Mouse (Mus musculus) cerebellum, adult 18-20 months (tissue): ENCODE data around the gene Cftr.

ENCODE experiments used
- DNase-seq, 2 experiments: peaks; one replicate each; pipeline ENCODE4 v3.0.0; 2021

Gene Cftr

GRCm38 (mm10) chr6:18322950-18323349 is 152.5 kb downstream of the Cftr start:
- DNase-seq, result no peak

DNA sequence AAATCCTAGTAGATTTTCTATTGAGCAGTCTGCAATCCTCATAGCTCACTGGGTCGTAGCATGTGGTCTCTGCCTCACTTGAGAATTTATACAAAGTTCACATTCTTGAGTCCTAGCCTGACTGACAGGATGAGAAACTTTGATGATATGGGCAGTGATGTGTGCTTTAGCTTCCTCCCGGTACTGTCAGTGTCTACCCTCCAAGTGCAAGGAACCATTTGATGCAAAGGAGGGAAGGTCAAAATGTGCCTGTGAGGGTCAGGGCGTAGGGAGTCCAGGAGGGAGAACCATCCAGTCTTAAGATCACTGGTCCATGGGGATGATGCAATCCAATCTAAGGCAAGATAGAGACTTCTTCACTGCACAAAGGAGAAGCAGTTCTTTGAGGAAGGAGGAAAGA is 164.9 kb downstream of the Cftr start:
- DNase-seq, result no peak

DNA sequence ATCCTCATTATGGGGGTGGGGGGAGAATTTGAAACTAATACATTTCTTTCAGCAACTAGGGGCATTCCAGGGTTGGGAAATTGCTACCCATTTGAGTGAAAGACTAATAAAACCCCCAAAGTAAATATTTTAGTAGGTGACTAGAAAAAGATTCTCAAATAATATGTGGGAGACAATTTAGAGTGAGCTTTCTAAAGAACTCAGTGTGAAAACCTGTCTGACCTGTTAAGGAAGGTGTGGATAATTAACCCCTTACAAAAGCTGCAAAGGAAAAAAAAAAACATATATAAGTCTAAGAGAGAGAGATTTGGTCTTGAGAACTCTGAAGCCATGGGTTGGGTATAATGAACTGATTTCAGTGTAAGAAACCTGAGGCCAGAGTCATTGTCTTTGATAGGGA is 167.8 kb downstream of the Cftr start:
- DNase-seq, result no peak

GRCm38 (mm10) chr6:18344272-18344671 is 173.8 kb downstream of the Cftr start:
- DNase-seq, result no peak

- no peak for DNase-seq
These were observed 178.8 kb downstream of the Cftr start for GRCm38 (mm10) chr6:18349153-18349858.

- no peak for DNase-seq
These were observed 189.7 kb downstream of the Cftr start for GRCm38 (mm10) chr6:18360154-18360553.

GRCm38 (mm10) chr6:18360955-18361354 is 190.5 kb downstream of the Cftr start:
- DNase-seq, result no peak

DNA sequence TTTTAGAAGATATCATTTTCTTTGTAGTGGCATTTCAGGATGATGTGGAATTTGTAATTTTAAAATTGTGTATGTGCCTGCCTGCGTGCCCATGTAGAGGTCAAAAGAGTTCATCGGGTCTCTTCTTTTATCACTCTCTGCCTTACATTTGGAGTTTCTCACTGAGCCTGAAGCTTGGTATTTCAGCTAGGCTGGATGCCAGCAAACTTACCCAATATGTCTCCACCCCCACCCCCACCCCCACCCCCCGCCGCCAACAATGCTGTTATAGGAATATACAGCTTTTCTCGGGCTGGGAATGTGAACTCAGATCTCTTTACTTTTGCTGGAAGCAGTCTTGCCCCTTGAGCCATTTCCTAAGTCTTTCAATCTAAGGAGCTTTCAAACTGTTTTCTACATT is 191.7 kb downstream of the Cftr start:
- no peak for DNase-seq

- no peak for DNase-seq
These were observed 198.6 kb downstream of the Cftr start for GRCm38 (mm10) chr6:18369054-18369453.

DNA sequence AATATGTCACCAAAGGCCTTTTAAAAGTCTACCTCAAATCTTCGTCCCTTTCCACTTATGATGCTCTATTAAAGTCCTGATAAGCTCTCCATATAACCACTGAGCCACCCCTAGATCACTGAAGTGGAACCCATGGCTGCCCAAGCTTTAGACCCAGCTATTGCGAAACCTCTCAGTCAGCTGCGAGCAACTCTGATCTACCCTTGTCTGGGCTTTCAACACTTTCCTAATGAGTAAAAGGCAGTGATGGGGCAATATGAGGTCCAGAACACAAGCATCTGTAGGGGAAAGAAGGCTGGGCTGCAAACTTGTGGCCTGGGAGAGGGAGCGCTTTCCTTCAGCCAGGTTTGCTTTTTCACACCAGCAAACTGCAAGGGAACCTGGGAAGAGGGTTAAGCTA is 199.2 kb downstream of the Cftr start:
- DNase-seq, result no peak
